Mouse (Mus musculus): ENCODE data around the gene Glrp1. TPM values are rescaled to one million over a fixed set of nuclear protein-coding genes. Genes with fewer than 3 reads are reported as not detected.

The Glrp1 gene
- polyA plus RNA-seq, 1 experiment from 2014 or later = not detected

- no peak for TF ChIP-seq CTCF (IDR thresholded peaks at IDR 0.05)
- DNase-seq (ENCODE audit: low read depth, low spot score) (no peak), ATAC-seq (no peak)
- ChIA-PET CTCF (interaction anchor here (1.9 to 3.4 kb wide), 3 partner anchors 8 to 27 kb away, joined by 4 to 18 read pairs (median 13); no protein-coding TSS in a partner anchor), POLR2A (no interaction called here)
- no peaks in the 10 kb centered on the region for H3K27me3 ChIP-seq
- in situ Hi-C loops (cut with MboI; ENCODE audit: low pct_unique_long_range_greater_than_20kb) = no loop called here
These were observed 55.2 kb downstream of the Glrp1 start for GRCm38 (mm10) chr1:88454703-88455102.

- ATAC-seq (no peak), DNase-seq (ENCODE audit: low read depth, low spot score) (no peak)
- no peaks in the 10 kb centered on the region for H3K27me3 ChIP-seq
- no peak for TF ChIP-seq CTCF (IDR thresholded peaks at IDR 0.05)
- in situ Hi-C loops (cut with MboI; ENCODE audit: low pct_unique_long_range_greater_than_20kb) = no loop called here
- CTCF ChIA-PET = interaction anchor here (1.8 kb wide), 1 partner anchor 11 kb away, joined by 3 read pairs; no protein-coding TSS in a partner anchor
- POLR2A ChIA-PET = interaction anchor here (0.5 to 1.1 kb wide), 3 partner anchors 13 to 238 kb away, joined by 3 to 4 read pairs (median 3); no protein-coding TSS in a partner anchor
These were observed 57.7 kb downstream of the Glrp1 start for GRCm38 (mm10) chr1:88452198-88452597.

- no peak for TF ChIP-seq CTCF (IDR thresholded peaks at IDR 0.05)
- no peak for DNase-seq (ENCODE audit: low read depth, low spot score)
- in situ Hi-C loops (cut with MboI; ENCODE audit: low pct_unique_long_range_greater_than_20kb) = no loop called here
- ChIA-PET CTCF (no interaction called here), POLR2A (no interaction called here)
- no peaks in the 10 kb centered on the region for H3K27me3 ChIP-seq
- ATAC-seq = no peak
These were observed 59.2 kb downstream of the Glrp1 start for GRCm38 (mm10) chr1:88450668-88451067.

Other genes with a start within 250 kb of the Glrp1 start
- gene Hjurp, start 232.4 kb downstream of the Glrp1 start, polyA plus RNA-seq (2021) = 56.0 TPM
- gene Trpm8, start 232.4 kb downstream of the Glrp1 start, polyA plus RNA-seq (2021) = 0.01 TPM
- 0.09 TPM for gene Spp2, start 103.1 kb downstream of the Glrp1 start, polyA plus RNA-seq (2021)
- gene Arl4c, start 192.2 kb upstream of the Glrp1 start, polyA plus RNA-seq (2021) = 146 TPM

All from Patski (cell line).